Mouse (Mus musculus) hindbrain, postnatal 0 days (tissue): ENCODE results near the gene Krtap4-9. TPM values are rescaled to one million over a fixed set of nuclear protein-coding genes. Genes with fewer than 3 reads are reported as not detected.
"Not testable (repeated sequence)": the region's sequence is repeated elsewhere in the genome, so short reads cannot be mapped to it uniquely, and the experiment has no call there.

ENCODE experiments used
- ATAC-seq: fragments of 200-750 bp; cut with Nextera tagmentation; 2 replicates; pipeline ENCODE4 v1.8.0; 2017; ENCODE audit warnings: mild to moderate bottlenecking, moderate TSS enrichment, moderate library complexity
- DNase-seq: peaks from one replicate; pipeline ENCODE4 v3.0.0-alpha.2; 2015; ENCODE audit warnings: low spot score
- H3K27ac ChIP-seq: fragments of 300-500 bp; sonication (generic); 2 replicates; pipeline ENCODE4 v1.5.1; 2014; ENCODE audit warnings: mild to moderate bottlenecking
- H3K27me3 ChIP-seq: fragments of 300-500 bp; sonication (generic); 2 replicates; pipeline ENCODE4 v1.6.1; 2014; ENCODE audit warnings: low read length, mixed read lengths; ENCODE audit not compliant: insufficient read depth
- H3K36me3 ChIP-seq: fragments of 300-500 bp; sonication (generic); 2 replicates; pipeline ENCODE4 v1.6.1; 2014; ENCODE audit warnings: low read length, mixed read lengths; ENCODE audit not compliant: insufficient read depth
- H3K4me1 ChIP-seq: fragments of 300-500 bp; sonication (generic); 2 replicates; pipeline ENCODE4 v1.6.1; 2014; ENCODE audit warnings: antibody characterized with exemption, low read length, mixed read lengths; ENCODE audit not compliant: insufficient read depth
- H3K4me2 ChIP-seq: fragments of 300-500 bp; sonication (generic); 2 replicates; pipeline ENCODE4 v1.6.1; 2014; ENCODE audit warnings: low read depth, mild to moderate bottlenecking, low read length, moderate library complexity, mixed read lengths
- H3K4me3 ChIP-seq: fragments of 300-500 bp; sonication (generic); 2 replicates; pipeline ENCODE4 v1.5.1; 2014; ENCODE audit warnings: low read length
- H3K9ac ChIP-seq: fragments of 300-500 bp; sonication (generic); replicated peaks from 2 replicates; pipeline ENCODE4 v1.6.1; 2014; ENCODE audit warnings: mild to moderate bottlenecking, low read length, moderate library complexity, mixed read lengths
- H3K9me3 ChIP-seq: fragments of 300-500 bp; sonication (generic); 2 replicates; pipeline ENCODE4 v1.6.1; 2016; ENCODE audit warnings: low read length, mixed read lengths
- CTCF ChIP-seq: IDR thresholded peaks from 2 replicates; pipeline ENCODE4 v1.5.1; 2016; ENCODE audit warnings: antibody characterized with exemption, control low read depth, low read depth
- WGBS: fragments of 180-500 bp; shearing (Covaris S2); extraction: QIAGEN DNeasy Blood & Tissue Kit; methylation state at CpG from one replicate; pipeline ENCODE4 v1.1.7; 2014; 5-methylcytosine and 5-hydroxymethylcytosine counted together
- polyA plus RNA-seq: library from polyadenylated mRNA; unstranded; fragments of >200 nt; fragmentation: Nextera tagmentation; extraction: Ambion mirVana; gene quantifications from 2 replicates; pipeline ENCODE4 v1.2.1, GENCODE M21; 2015
- total RNA-seq: library from RNA; depleted of rRNA; stranded (reverse); fragments of >200 nt; gene quantifications from 2 replicates; pipeline ENCODE4 v1.2.3, GENCODE M21; 2014; rRNA removed

Krtap4-9 gene
- total RNA-seq, result not detected in 2 replicates
- polyA plus RNA-seq, result not detected in 2 replicates

- not testable (repeated sequence) for H3K4me3 ChIP-seq, DNase-seq, H3K9ac ChIP-seq, H3K36me3 ChIP-seq, ATAC-seq, H3K4me2 ChIP-seq, H3K9me3 ChIP-seq, H3K27ac ChIP-seq, H3K4me1 ChIP-seq, H3K27me3 ChIP-seq
These were observed at the start of gene Krtap4-9 for GRCm38 (mm10) chr11:99784900-99785299. Gene Krtap4-9, plus strand, starts transcription at chr11:99785200.

- Histone ChIP-seq H3K4me1 (no peaks in the 10 kb centered on the region), H3K36me3 (no peaks in the 10 kb centered on the region)
These were observed 41.0 kb upstream of the Krtap4-9 start for GRCm38 (mm10) chr11:99743985-99744384.

GRCm38 (mm10) chr11:99758877-99759276 lies 26.1 kb upstream of the Krtap4-9 start:
- H3K9ac ChIP-seq, result no peak overlapping the region
- H3K4me3 ChIP-seq, result no peak overlapping the region
- H3K36me3 ChIP-seq, result no peaks in the 10 kb centered on the region
- H3K27me3 ChIP-seq, result no peaks in the 10 kb centered on the region
- WGBS, result 82% methylated on average over 1 of the region's 1 CpGs
- ATAC-seq (no peak), DNase-seq (no peak)
- no peak overlapping the region for H3K27ac ChIP-seq
- TF ChIP-seq CTCF, result no peak
- no peaks in the 10 kb centered on the region for H3K4me1 ChIP-seq
- H3K9me3 ChIP-seq, result no peaks in the 10 kb centered on the region
- no peak overlapping the region for H3K4me2 ChIP-seq

More at GRCm38 (mm10) chr11:99743985-99744384, 41.0 kb upstream of the Krtap4-9 start:
- H3K27me3 ChIP-seq, result no peaks in the 10 kb centered on the region
- no peaks in the 10 kb centered on the region for H3K9me3 ChIP-seq
- WGBS, result 89% methylated on average over 3 of the region's 3 CpGs
- no peak overlapping the region for H3K4me3 ChIP-seq
- DNase-seq, result no peak
- no peak overlapping the region for H3K4me2 ChIP-seq
- no peak overlapping the region for H3K9ac ChIP-seq
- H3K27ac ChIP-seq, result no peak overlapping the region
- no peak for ATAC-seq
- no peak for TF ChIP-seq CTCF

GRCm38 (mm10) chr11:99768410-99768809 lies 16.6 kb upstream of the Krtap4-9 start:
- Histone ChIP-seq H3K9me3 (no peaks in the 10 kb centered on the region), H3K36me3 (no peaks in the 10 kb centered on the region), H3K4me2 (no peak overlapping the region), H3K27ac (no peak overlapping the region), H3K4me3 (no peak overlapping the region), H3K27me3 (no peaks in the 10 kb centered on the region), H3K4me1 (no peaks in the 10 kb centered on the region), H3K9ac (no peak overlapping the region)
- DNase-seq (no peak), ATAC-seq (no peak)
- no peak for TF ChIP-seq CTCF
- WGBS, result 82% methylated on average over 2 of the region's 2 CpGs

- not testable (repeated sequence) for ATAC-seq, H3K27me3 ChIP-seq, DNase-seq
These were observed 12.2 kb upstream of the Krtap4-9 start, which contains the start of gene Gm11595 for GRCm38 (mm10) chr11:99772813-99773212. Gene Gm11595, minus strand, starts transcription at chr11:99772913.

GRCm38 (mm10) chr11:99778401-99778800 lies 6.6 kb upstream of the Krtap4-9 start:
- Histone ChIP-seq H3K36me3 (no peaks in the 10 kb centered on the region), H3K27ac (no peak overlapping the region), H3K4me1 (no peaks in the 10 kb centered on the region), H3K9me3 (no peaks in the 10 kb centered on the region), H3K4me2 (no peak overlapping the region), H3K27me3 (no peaks in the 10 kb centered on the region), H3K4me3 (no peak overlapping the region), H3K9ac (no peak overlapping the region)
- ATAC-seq (no peak), DNase-seq (no peak)
- TF ChIP-seq CTCF, result no peak
- 42% methylated on average over 7 of the region's 7 CpGs for WGBS

More at GRCm38 (mm10) chr11:99772813-99773212, 12.2 kb upstream of the Krtap4-9 start, which contains the start of gene Gm11595:
- H3K4me2 ChIP-seq, H3K9ac ChIP-seq, H3K36me3 ChIP-seq, H3K27ac ChIP-seq, H3K9me3 ChIP-seq, H3K4me1 ChIP-seq, H3K4me3 ChIP-seq: not testable (repeated sequence)

GRCm38 (mm10) chr11:99780604-99781003 lies 4.4 kb upstream of the Krtap4-9 start, which contains the start of gene Krtap4-8:
Gene Krtap4-8, minus strand, starts transcription at chr11:99780704.
- no peak for TF ChIP-seq CTCF
- H3K4me2 ChIP-seq, result no peak within 1 kb of the TSS
- no peak within 1 kb of the TSS for H3K4me3 ChIP-seq
- H3K27ac ChIP-seq, result no peak within 1 kb of the TSS
- H3K27me3 ChIP-seq, result no peaks in the 10 kb centered on the region
- H3K4me1 ChIP-seq, result no peaks in the 10 kb centered on the region
- H3K36me3 ChIP-seq, result no peaks in the 10 kb centered on the region
- no peaks in the 10 kb centered on the region for H3K9me3 ChIP-seq
- ATAC-seq, result no peak
- 94% methylated on average over 2 of the region's 2 CpGs for WGBS
- DNase-seq, result no peak
- H3K9ac ChIP-seq, result no peak within 1 kb of the TSS
